Mouse (Mus musculus) myocyte (in vitro differentiated cells): ENCODE results near the gene Lpcat4. TPM values are rescaled to one million over a fixed set of nuclear protein-coding genes. Genes with fewer than 3 reads are reported as not detected.
"Not testable (repeated sequence)": the region's sequence is repeated elsewhere in the genome, so short reads cannot be mapped to it uniquely, and the experiment has no call there.

Experiments
- H3K27me3 ChIP-seq: one replicate; pipeline ENCODE4 v1.6.1; 2011; ENCODE audit not compliant: control insufficient read depth, insufficient read depth, insufficient read length
- H3K36me3 ChIP-seq: one replicate; pipeline ENCODE4 v1.6.1; 2011; ENCODE audit not compliant: control insufficient read depth, insufficient read depth
- H3K4me2 ChIP-seq: one replicate; pipeline ENCODE4 v1.6.1; 2011; ENCODE audit warnings: low read depth, control low read depth
- H3K4me3 ChIP-seq: one replicate; pipeline ENCODE4 v1.5.1; 2011; ENCODE audit warnings: mild to moderate bottlenecking, control low read depth, moderate library complexity
- H3K79me2 ChIP-seq: one replicate; pipeline ENCODE4 v1.6.1; 2011; ENCODE audit not compliant: control insufficient read depth, insufficient read depth
- H3ac ChIP-seq: one replicate; pipeline ENCODE4 v1.6.1; 2011; ENCODE audit not compliant: control insufficient read depth, insufficient read length
- CEBPB ChIP-seq: IDR thresholded peaks from 2 replicates; pipeline ENCODE4 v1.6.1; 2011; ENCODE audit warnings: mild to moderate bottlenecking, moderate library complexity; ENCODE audit not compliant: poor library complexity, insufficient read depth, severe bottlenecking
- E2F4 ChIP-seq: IDR thresholded peaks from one replicate; pipeline ENCODE4 v1.6.1; 2011; ENCODE audit warnings: mild to moderate bottlenecking, control low read depth, moderate library complexity; ENCODE audit not compliant: insufficient read depth
- MAX ChIP-seq: IDR thresholded peaks from one replicate; pipeline ENCODE4 v1.6.1; 2011; ENCODE audit warnings: low read depth, mild to moderate bottlenecking, control low read depth
- MYOD1 ChIP-seq, 3 experiments: IDR thresholded peaks; one replicate each; pipeline ENCODE4 v1.6.1; 2011; ENCODE audit warnings: control low read depth in 2 of 3, low read depth in 2 of 3, mild to moderate bottlenecking in 2 of 3, moderate library complexity in 1 of 3; ENCODE audit not compliant: insufficient read length in 2 of 3, control insufficient read depth in 1 of 3
- MYOG ChIP-seq, 3 experiments: IDR thresholded peaks; one replicate each; pipeline ENCODE4 v1.6.1; 2011; ENCODE audit warnings: control low read depth in 2 of 3, low read depth in 2 of 3, mild to moderate bottlenecking in 2 of 3; ENCODE audit not compliant: insufficient read length in 2 of 3, control insufficient read depth in 1 of 3, insufficient read depth in 1 of 3
- POLR2A ChIP-seq: IDR thresholded peaks from one replicate; pipeline ENCODE4 v1.6.1; 2011; ENCODE audit warnings: low read depth, mild to moderate bottlenecking, control low read depth, moderate library complexity; ENCODE audit not compliant: insufficient read length
- POLR2AphosphoS2 ChIP-seq: IDR thresholded peaks from one replicate; pipeline ENCODE4 v1.6.1; 2011; ENCODE audit warnings: low read depth, control low read depth; ENCODE audit not compliant: insufficient read length
- REST ChIP-seq: IDR thresholded peaks from one replicate; pipeline ENCODE4 v1.6.1; 2011; ENCODE audit warnings: mild to moderate bottlenecking, control low read depth, moderate library complexity; ENCODE audit not compliant: insufficient read depth, insufficient read length
- SRF ChIP-seq: IDR thresholded peaks from one replicate; pipeline ENCODE4 v1.6.1; 2011; ENCODE audit warnings: low read depth; ENCODE audit not compliant: control insufficient read depth, insufficient read length
- TCF12 ChIP-seq: IDR thresholded peaks from one replicate; pipeline ENCODE4 v1.6.1; 2011; ENCODE audit warnings: mild to moderate bottlenecking, control low read depth; ENCODE audit not compliant: poor library complexity, insufficient read depth, severe bottlenecking
- TCF3 ChIP-seq: IDR thresholded peaks from one replicate; pipeline ENCODE4 v1.6.1; 2011; ENCODE audit warnings: low read depth, control low read depth; ENCODE audit not compliant: insufficient read length
- USF1 ChIP-seq: IDR thresholded peaks from one replicate; pipeline ENCODE4 v1.6.1; 2011; ENCODE audit warnings: low read depth, mild to moderate bottlenecking, control low read depth, moderate library complexity
- polyA plus RNA-seq: library from polyadenylated mRNA; unstranded; fragments of >200 nt; fragmentation: generic; extraction: Trizol; gene quantifications from one replicate; pipeline ENCODE4 v1.2.1, GENCODE M21; 2012; ENCODE audit warnings: missing spikeins

Gene Lpcat4
- polyA plus RNA-seq, 1 experiment = 32.8 TPM

DNA sequence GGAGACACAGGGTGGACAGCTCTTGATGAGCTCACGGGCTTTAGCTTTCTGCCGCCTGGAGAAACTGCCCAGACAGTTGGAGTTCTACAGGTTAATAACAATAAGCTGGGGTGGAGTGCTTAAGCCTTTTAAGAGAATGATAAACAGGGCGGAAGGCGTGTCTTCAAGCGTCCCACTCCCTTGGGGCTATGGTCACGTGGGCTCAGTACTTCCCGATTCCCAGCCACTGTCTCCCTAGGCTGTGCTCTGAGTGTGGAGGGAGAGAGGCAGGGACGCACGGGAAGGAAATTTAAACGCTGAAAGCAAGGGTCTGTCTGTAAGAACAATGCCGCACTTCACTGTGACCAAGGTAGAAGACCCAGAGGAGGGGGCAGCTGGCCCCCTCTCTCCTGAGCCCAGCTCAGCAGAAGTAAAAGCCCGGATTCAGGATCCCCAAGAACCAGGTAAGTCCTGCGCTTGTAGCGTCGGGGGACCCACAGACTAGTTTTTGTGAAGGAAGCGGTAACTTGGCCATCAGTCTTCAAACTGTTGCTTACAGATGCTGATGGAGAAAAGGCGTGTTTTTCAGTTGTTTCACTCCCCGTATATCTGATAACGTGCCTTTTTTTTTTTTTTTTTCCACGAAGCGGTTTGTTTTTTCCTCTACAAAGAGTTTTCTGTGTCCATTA, 45.2 kb downstream of the Lpcat4 start:
- TF ChIP-seq POLR2A (peak; percentile 38), USF1 (peak; percentile 95), TCF3 (no peak), POLR2AphosphoS2 (no peak), MAX (no peak)
- Histone ChIP-seq H3ac (no peak overlapping the region), H3K27me3 (no peaks in the 10 kb centered on the region), H3K79me2 (no peaks in the 10 kb centered on the region), H3K4me3 (peak overlapping the region; percentile 29), H3K4me2 (peak overlapping the region; percentile 80), H3K36me3 (no peaks in the 10 kb centered on the region)

GRCm38 (mm10) chr2:112285031-112285390, 45.7 kb downstream of the Lpcat4 start:
- Histone ChIP-seq H3K27me3 (no peaks in the 10 kb centered on the region), H3ac (no peak overlapping the region), H3K4me2 (peak overlapping the region; percentile 80), H3K36me3 (no peaks in the 10 kb centered on the region), H3K4me3 (peak overlapping the region; percentile 29), H3K79me2 (no peaks in the 10 kb centered on the region)
- TF ChIP-seq MYOD1 (IDR thresholded peaks at IDR 0.05; ENCODE audit: control insufficient read depth in 1 of 3, insufficient read length in 2 of 3, low read depth in 2 of 3) (no peak), MYOG (IDR thresholded peaks at IDR 0.05; ENCODE audit: control insufficient read depth in 1 of 3, insufficient read depth in 1 of 3, insufficient read length in 2 of 3, low read depth in 2 of 3) (no peak), CEBPB (no peak), MAX (no peak), TCF12 (no peak), USF1 (no peak), REST (no peak), SRF (no peak), E2F4 (no peak), POLR2A (no peak), POLR2AphosphoS2 (no peak), TCF3 (no peak)

- H3K4me2 ChIP-seq, H3ac ChIP-seq, H3K79me2 ChIP-seq, H3K36me3 ChIP-seq, H3K27me3 ChIP-seq, H3K4me3 ChIP-seq: not testable (repeated sequence)
Observed at GRCm38 (mm10) chr2:112286062-112286461, 46.8 kb downstream of the Lpcat4 start.

DNA sequence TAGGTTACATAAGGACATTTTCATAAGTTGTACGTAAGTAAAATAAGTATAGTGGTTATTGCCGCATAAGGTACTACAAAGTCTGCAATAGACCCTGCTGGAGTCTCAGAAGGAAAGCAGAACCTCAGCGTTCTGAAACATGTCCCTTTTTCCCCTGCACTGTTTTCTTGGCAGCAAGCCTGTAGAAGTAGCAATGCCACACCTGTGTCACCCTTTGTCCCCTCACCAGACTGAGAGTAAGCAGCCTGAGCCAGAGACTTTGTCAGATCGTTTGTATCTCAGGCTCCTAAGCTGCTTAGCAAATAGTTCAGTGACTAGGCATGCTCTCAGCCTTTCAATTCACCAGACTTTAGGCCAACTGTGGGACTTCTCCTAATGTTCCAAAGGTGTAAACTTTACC, 47.8 kb downstream of the Lpcat4 start:
- no peaks in the 10 kb centered on the region for H3K27me3 ChIP-seq
- H3K4me2 ChIP-seq = no peak overlapping the region
- no peak for TF ChIP-seq MYOD1 (IDR thresholded peaks at IDR 0.05; ENCODE audit: control insufficient read depth in 1 of 3, insufficient read length in 2 of 3, low read depth in 2 of 3)
- no peak for TF ChIP-seq REST
- TF ChIP-seq MYOG (IDR thresholded peaks at IDR 0.05; ENCODE audit: control insufficient read depth in 1 of 3, insufficient read depth in 1 of 3, insufficient read length in 2 of 3, low read depth in 2 of 3) = no peak
- no peak for TF ChIP-seq USF1
- TF ChIP-seq CEBPB = no peak
- no peak for TF ChIP-seq TCF3
- TF ChIP-seq MAX = no peak
- no peak for TF ChIP-seq POLR2A
- TF ChIP-seq POLR2AphosphoS2 = no peak
- TF ChIP-seq SRF = no peak
- no peak for TF ChIP-seq E2F4
- TF ChIP-seq TCF12 = no peak
- no peaks in the 10 kb centered on the region for H3K79me2 ChIP-seq
- no peak overlapping the region for H3K4me3 ChIP-seq
- no peak overlapping the region for H3ac ChIP-seq
- H3K36me3 ChIP-seq = no peaks in the 10 kb centered on the region

- Histone ChIP-seq H3ac (no peak overlapping the region), H3K4me3 (no peak overlapping the region), H3K36me3 (no peaks in the 10 kb centered on the region), H3K79me2 (no peaks in the 10 kb centered on the region), H3K4me2 (no peak overlapping the region), H3K27me3 (no peaks in the 10 kb centered on the region)
- TF ChIP-seq POLR2A (no peak), MYOD1 (IDR thresholded peaks at IDR 0.05; ENCODE audit: control insufficient read depth in 1 of 3, insufficient read length in 2 of 3, low read depth in 2 of 3) (no peak), MYOG (IDR thresholded peaks at IDR 0.05; ENCODE audit: control insufficient read depth in 1 of 3, insufficient read depth in 1 of 3, insufficient read length in 2 of 3, low read depth in 2 of 3) (no peak), E2F4 (no peak), USF1 (no peak), MAX (no peak), POLR2AphosphoS2 (no peak), TCF12 (no peak), REST (no peak)
Observed at GRCm38 (mm10) chr2:112289507-112289906, 50.2 kb downstream of the Lpcat4 start.
